Mouse (Mus musculus) neural tube, embryonic 15.5 days (tissue): ENCODE results near the gene Sall1. TPM values are rescaled to one million over a fixed set of nuclear protein-coding genes. Genes with fewer than 3 reads are reported as not detected.

Experiments
- ATAC-seq: fragments of 200-750 bp; cut with Nextera tagmentation; 2 replicates; pipeline ENCODE4 v1.8.0; 2017; ENCODE audit warnings: mild to moderate bottlenecking, moderate TSS enrichment, moderate library complexity; ENCODE audit not compliant: low FRiP score
- H3K27ac ChIP-seq: fragments of 300-500 bp; sonication (generic); replicated peaks from 2 replicates; pipeline ENCODE4 v1.5.1; 2015; ENCODE audit warnings: mild to moderate bottlenecking, inconsistent platforms
- H3K27me3 ChIP-seq: fragments of 300-500 bp; sonication (generic); replicated peaks from 2 replicates; pipeline ENCODE4 v1.6.1; 2015; ENCODE audit warnings: inconsistent platforms
- H3K36me3 ChIP-seq: fragments of 300-500 bp; sonication (generic); 2 replicates; pipeline ENCODE4 v1.6.1; 2015; ENCODE audit warnings: inconsistent platforms
- H3K4me1 ChIP-seq: fragments of 300-500 bp; sonication (generic); 2 replicates; pipeline ENCODE4 v1.6.1; 2015; ENCODE audit warnings: inconsistent platforms
- H3K4me2 ChIP-seq: fragments of 300-500 bp; sonication (generic); 2 replicates; pipeline ENCODE4 v1.6.1; 2015; ENCODE audit warnings: inconsistent platforms, mild to moderate bottlenecking, moderate library complexity
- H3K4me3 ChIP-seq: fragments of 300-500 bp; sonication (generic); replicated peaks from 2 replicates; pipeline ENCODE4 v1.5.1; 2015; ENCODE audit warnings: mild to moderate bottlenecking, inconsistent platforms
- H3K9ac ChIP-seq: fragments of 300-500 bp; sonication (generic); replicated peaks from 2 replicates; pipeline ENCODE4 v1.6.1; 2015; ENCODE audit warnings: mild to moderate bottlenecking, inconsistent platforms
- H3K9me3 ChIP-seq: fragments of 300-500 bp; sonication (generic); replicated peaks from 2 replicates; pipeline ENCODE4 v1.6.1; 2016; ENCODE audit warnings: inconsistent platforms
- WGBS: fragments of 180-500 bp; shearing (Covaris S2); methylation state at CpG from one replicate; pipeline ENCODE4 v1.1.7; 2015; ENCODE audit warnings: mixed read lengths; 5-methylcytosine and 5-hydroxymethylcytosine counted together
- polyA plus RNA-seq: library from polyadenylated mRNA; unstranded; fragments of >200 nt; fragmentation: Nextera tagmentation; extraction: Ambion mirVana; gene quantifications from 2 replicates; pipeline ENCODE4 v1.2.1, GENCODE M21; 2015

The Sall1 gene
- polyA plus RNA-seq, 1 experiment from 2014 or later: 11.6 TPM

GRCm38 (mm10) chr8:89037536-89038236, 6.3 kb downstream of the Sall1 start:
- H3K4me3 ChIP-seq: peak overlapping the region; percentile 14

DNA sequence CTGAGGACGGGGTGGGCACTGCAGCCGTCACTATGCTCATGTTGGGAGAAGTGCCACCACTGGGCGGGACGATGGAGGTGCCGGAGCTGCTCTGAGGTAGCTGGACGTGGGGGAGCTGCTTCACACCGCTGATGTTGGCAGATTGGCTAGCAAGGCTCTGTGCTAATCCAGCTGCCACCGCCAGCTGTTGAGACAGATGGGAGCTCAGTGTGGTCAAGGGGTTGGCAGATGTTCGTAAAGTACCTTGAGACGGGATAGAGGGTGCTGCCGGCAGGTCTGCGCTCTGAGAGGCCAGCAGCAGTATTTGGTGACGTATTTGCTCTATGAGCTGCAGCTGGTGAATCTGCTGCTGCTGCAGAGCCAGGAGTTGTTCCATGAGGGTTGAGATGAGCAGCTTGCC, 11.6 kb downstream of the Sall1 start:
- Histone ChIP-seq H3K27ac (no peak overlapping the region), H3K36me3 (no peaks in the 10 kb centered on the region), H3K4me1 (peaks cover 15% of the 10 kb centered on the region), H3K9me3 (no peaks in the 10 kb centered on the region), H3K27me3 (peaks cover 5% of the 10 kb centered on the region; the same call in 1 of the 2 replicates), H3K9ac (no peak overlapping the region), H3K4me2 (peak overlapping the region; percentile 9), H3K4me3 (no peak overlapping the region)
- 69% methylated on average over 13 of the region's 13 CpGs for WGBS
- no peak for ATAC-seq

More at GRCm38 (mm10) chr8:89037536-89038236, 6.3 kb downstream of the Sall1 start:
- peak overlapping the region; percentile 54 for H3K27ac ChIP-seq
- H3K4me1 ChIP-seq: peaks cover 23% of the 10 kb centered on the region
- H3K27me3 ChIP-seq: peaks cover 6% of the 10 kb centered on the region
- no peak overlapping the region for H3K9ac ChIP-seq
- no peaks in the 10 kb centered on the region for H3K9me3 ChIP-seq
- peak overlapping the region; percentile 35 for H3K4me2 ChIP-seq
- ATAC-seq: no peak
- 15% methylated on average over 9 of the region's 9 CpGs for WGBS
- H3K36me3 ChIP-seq: no peaks in the 10 kb centered on the region

DNA sequence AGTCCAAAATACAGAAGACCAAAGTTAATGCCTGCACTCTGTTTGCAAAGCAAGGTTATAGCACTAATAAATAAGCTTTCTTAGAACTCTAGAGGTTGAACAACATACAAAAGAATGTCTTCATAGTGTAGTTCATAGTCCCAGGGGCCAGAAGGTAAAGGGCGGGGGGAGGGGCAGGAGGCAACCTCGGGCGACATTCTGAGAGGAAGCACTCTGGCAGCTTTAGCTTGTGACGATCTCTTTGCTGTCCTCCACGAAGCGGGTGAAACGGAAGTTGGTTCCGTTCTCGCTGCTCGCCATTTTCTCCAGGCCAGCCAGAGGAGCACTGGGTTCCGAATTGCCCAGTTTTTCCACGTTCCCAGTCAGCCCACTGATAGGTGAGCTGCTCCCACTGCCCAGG, 15.8 kb downstream of the Sall1 start:
- no peaks in the 10 kb centered on the region for H3K9me3 ChIP-seq
- 0 out of 2 replicates have a peak, but pooled peaks cover 12% of the 10 kb centered on the region for H3K27me3 ChIP-seq
- no peak for ATAC-seq
- no peak overlapping the region for H3K9ac ChIP-seq
- H3K4me2 ChIP-seq: peak overlapping the region; percentile 18; the same call in 1 of the 2 replicates
- H3K27ac ChIP-seq: peak overlapping the region; percentile 2; the same call in 1 of the 2 replicates
- WGBS: 43% methylated on average over 12 of the region's 12 CpGs
- no peaks in the 10 kb centered on the region for H3K36me3 ChIP-seq
- no peak overlapping the region for H3K4me3 ChIP-seq
- peaks cover 28% of the 10 kb centered on the region for H3K4me1 ChIP-seq

- Histone ChIP-seq H3K27ac (no peak overlapping the region), H3K9ac (no peak overlapping the region), H3K9me3 (no peaks in the 10 kb centered on the region), H3K36me3 (no peaks in the 10 kb centered on the region), H3K4me1 (peaks cover 23% of the 10 kb centered on the region), H3K4me3 (peak overlapping the region; percentile 34), H3K27me3 (0 out of 2 replicates have a peak, but pooled peaks cover 11% of the 10 kb centered on the region), H3K4me2 (peak overlapping the region; percentile 62)
- peak; percentile 26 for ATAC-seq
- WGBS: 12% methylated on average over 12 of the region's 13 CpGs
Measured at GRCm38 (mm10) chr8:89026139-89026520, 17.8 kb downstream of the Sall1 start.

- peak overlapping the region; percentile 62 for H3K4me2 ChIP-seq
- H3K9ac ChIP-seq: peak overlapping the region; percentile 37; the same call in 1 of the 2 replicates
- peak overlapping the region; percentile 34 for H3K4me3 ChIP-seq
- H3K9me3 ChIP-seq: no peaks in the 10 kb centered on the region
- H3K4me1 ChIP-seq: peaks cover 26% of the 10 kb centered on the region
- H3K27ac ChIP-seq: peak overlapping the region; percentile 24; the same call in 1 of the 2 replicates
- 6% methylated on average over 53 of the region's 55 CpGs for WGBS
- ATAC-seq: peak; percentile 77
- 0 out of 2 replicates have a peak, but pooled peaks cover 10% of the 10 kb centered on the region for H3K27me3 ChIP-seq
- no peaks in the 10 kb centered on the region for H3K36me3 ChIP-seq
Measured at GRCm38 (mm10) chr8:89025281-89026138, 18.5 kb downstream of the Sall1 start.

- ATAC-seq: no peak
- Histone ChIP-seq H3K27ac (no peak overlapping the region), H3K4me1 (peaks cover 26% of the 10 kb centered on the region), H3K27me3 (0 out of 2 replicates have a peak, but pooled peaks cover 10% of the 10 kb centered on the region), H3K4me3 (no peak overlapping the region), H3K4me2 (no peak overlapping the region), H3K36me3 (no peaks in the 10 kb centered on the region), H3K9me3 (no peaks in the 10 kb centered on the region), H3K9ac (no peak overlapping the region)
- 32% methylated on average over 6 of the region's 6 CpGs for WGBS
Measured at GRCm38 (mm10) chr8:89024796-89025195, 19.2 kb downstream of the Sall1 start.

- 22% methylated on average over 5 of the region's 5 CpGs for WGBS
- H3K27me3 ChIP-seq: 0 out of 2 replicates have a peak, but pooled peaks cover 10% of the 10 kb centered on the region
- no peak overlapping the region for H3K4me2 ChIP-seq
- no peaks in the 10 kb centered on the region for H3K9me3 ChIP-seq
- no peak overlapping the region for H3K27ac ChIP-seq
- ATAC-seq: no peak
- no peak overlapping the region for H3K9ac ChIP-seq
- no peak overlapping the region for H3K4me3 ChIP-seq
- H3K4me1 ChIP-seq: peaks cover 16% of the 10 kb centered on the region
- no peaks in the 10 kb centered on the region for H3K36me3 ChIP-seq
Measured at GRCm38 (mm10) chr8:89021139-89021538, 22.8 kb downstream of the Sall1 start.

GRCm38 (mm10) chr8:89017891-89018290, 26.1 kb downstream of the Sall1 start:
- Histone ChIP-seq H3K27ac (no peak overlapping the region), H3K9me3 (no peaks in the 10 kb centered on the region), H3K27me3 (0 out of 2 replicates have a peak, but pooled peaks cover 3% of the 10 kb centered on the region), H3K4me3 (no peak overlapping the region), H3K4me2 (no peak overlapping the region), H3K36me3 (no peaks in the 10 kb centered on the region), H3K9ac (no peak overlapping the region), H3K4me1 (peaks cover 5% of the 10 kb centered on the region; the same call in 1 of the 2 replicates)
- 86% methylated on average over 4 of the region's 4 CpGs for WGBS
- ATAC-seq: no peak

DNA sequence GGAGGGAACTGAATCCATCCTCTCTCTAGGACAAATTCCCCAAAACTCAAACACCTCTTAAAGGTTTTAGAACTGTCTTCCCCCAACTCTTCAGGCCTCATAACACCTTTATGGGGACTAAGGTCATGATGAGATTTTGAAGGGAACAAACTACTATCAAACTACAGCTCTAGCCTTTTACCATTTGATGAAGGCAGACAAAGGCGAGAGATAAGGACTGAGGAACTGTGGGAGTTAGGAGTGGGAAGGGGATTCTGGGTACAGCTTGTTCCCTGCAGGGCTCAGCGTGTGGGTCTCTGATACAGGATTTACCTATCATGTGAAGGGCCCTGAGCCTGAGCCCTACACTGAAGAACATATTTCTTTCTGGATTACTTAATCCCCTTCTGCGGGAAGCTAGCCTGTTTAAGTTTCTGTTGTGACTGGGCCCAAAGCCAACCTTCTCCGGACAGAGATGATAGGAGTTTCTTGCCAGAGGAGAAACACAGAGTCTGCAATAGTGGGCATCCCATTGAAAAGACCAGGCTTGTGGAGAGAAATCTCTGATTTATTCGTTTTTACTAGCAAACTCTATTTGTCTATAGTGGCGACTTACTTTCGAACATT, 27.4 kb downstream of the Sall1 start:
- Histone ChIP-seq H3K27ac (no peak overlapping the region), H3K4me2 (no peak overlapping the region), H3K4me1 (peaks cover 5% of the 10 kb centered on the region; the same call in 1 of the 2 replicates), H3K9me3 (no peaks in the 10 kb centered on the region), H3K36me3 (no peaks in the 10 kb centered on the region), H3K4me3 (no peak overlapping the region), H3K9ac (no peak overlapping the region), H3K27me3 (no peaks in the 10 kb centered on the region)
- WGBS: 79% methylated on average over 7 of the region's 7 CpGs
- no peak for ATAC-seq

DNA sequence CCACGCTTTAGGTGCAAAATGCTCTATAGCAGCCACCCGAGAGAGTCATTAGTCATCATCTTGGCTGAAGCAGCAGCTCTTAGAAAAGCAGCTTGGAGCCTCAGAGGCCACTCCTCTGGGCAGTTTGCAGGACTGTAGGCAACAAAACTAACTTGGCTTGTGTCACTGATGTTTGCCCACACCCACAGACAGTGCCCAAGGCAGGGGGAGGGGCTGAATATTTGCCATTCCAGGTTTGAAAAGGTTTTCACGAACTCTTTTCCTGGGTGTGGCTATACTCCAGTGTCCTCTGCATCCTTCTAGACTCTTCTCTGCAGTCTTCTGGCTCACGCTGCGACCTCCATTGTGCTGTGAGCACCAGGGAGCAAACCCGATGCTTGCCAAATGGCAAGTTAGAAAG, 28.4 kb downstream of the Sall1 start:
- H3K27ac ChIP-seq: no peak overlapping the region
- no peak for ATAC-seq
- H3K36me3 ChIP-seq: no peaks in the 10 kb centered on the region
- no peaks in the 10 kb centered on the region for H3K27me3 ChIP-seq
- no peaks in the 10 kb centered on the region for H3K9me3 ChIP-seq
- 63% methylated on average over 6 of the region's 6 CpGs for WGBS
- no peak overlapping the region for H3K4me2 ChIP-seq
- no peak overlapping the region for H3K4me3 ChIP-seq
- H3K9ac ChIP-seq: no peak overlapping the region
- H3K4me1 ChIP-seq: no peaks in the 10 kb centered on the region

- peaks cover 6% of the 10 kb centered on the region for H3K27me3 ChIP-seq
- H3K36me3 ChIP-seq: no peaks in the 10 kb centered on the region
- 90% methylated on average over 6 of the region's 6 CpGs for WGBS
- no peak overlapping the region for H3K4me3 ChIP-seq
- H3K9me3 ChIP-seq: no peaks in the 10 kb centered on the region
- no peak overlapping the region for H3K4me2 ChIP-seq
- H3K4me1 ChIP-seq: peaks cover under 1% of the 10 kb centered on the region; the same call in 1 of the 2 replicates
- H3K27ac ChIP-seq: no peak overlapping the region
- no peak for ATAC-seq
- no peak overlapping the region for H3K9ac ChIP-seq
Measured at GRCm38 (mm10) chr8:89012853-89013534, 31.0 kb downstream of the Sall1 start.
